Mouse (Mus musculus): ENCODE results near the gene Aldh16a1.

DNA sequence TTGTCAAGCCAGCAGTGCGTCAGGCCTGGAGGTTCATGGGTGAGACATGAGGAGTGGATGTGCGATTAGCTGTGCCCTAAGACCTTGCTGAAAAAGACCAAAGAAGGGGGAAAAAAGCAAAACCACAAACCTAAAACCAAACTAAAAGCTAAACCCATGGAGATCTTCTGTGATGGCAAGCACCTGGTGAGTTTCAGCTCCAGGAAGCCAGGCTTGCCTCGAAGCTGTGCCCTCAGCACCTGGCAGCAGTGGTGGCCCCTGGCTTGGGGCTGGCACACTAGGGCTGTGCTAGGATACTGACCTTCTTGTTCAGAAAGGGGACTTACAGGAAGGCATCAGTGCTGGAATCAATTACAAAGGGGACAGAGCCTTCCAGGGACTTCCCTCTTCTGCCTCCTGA, 13.1 kb downstream of the Aldh16a1 start:
- no peak for TF ChIP-seq CTCF (conservative IDR thresholded peaks at IDR 0.05 in 1 of 2, IDR thresholded peaks at IDR 0.05 in 1 of 2; ENCODE audit: low read depth in 2 of 2, low read length in 2 of 2)
- TF ChIP-seq MAX (IDR thresholded peaks at IDR 0.05; ENCODE audit: low read length): no peak
- no peak for TF ChIP-seq EP300 (IDR thresholded peaks at IDR 0.05; ENCODE audit: low read length)
- no peak for TF ChIP-seq POLR2AphosphoS2 (IDR thresholded peaks at IDR 0.05; ENCODE audit: low read depth, low read length)
- no peak for TF ChIP-seq POLR2A (IDR thresholded peaks at IDR 0.05; ENCODE audit: low read depth, low read length)
- no peak for TF ChIP-seq CHD2 (IDR thresholded peaks at IDR 0.05; ENCODE audit: low read length)
- TF ChIP-seq NELFE (IDR thresholded peaks at IDR 0.05; ENCODE audit: low read depth, low read length): no peak
- no peak for TF ChIP-seq MAFK (IDR thresholded peaks at IDR 0.05; ENCODE audit: insufficient replicate concordance, low read length)

Measured in CH12.LX (cell line).